Mouse (Mus musculus): Measurements from ENCODE around the gene Col25a1. TPM values are rescaled to one million over a fixed set of nuclear protein-coding genes. Genes with fewer than 3 reads are reported as not detected.

Gene Col25a1
- polyA plus RNA-seq, 1 experiment from 2014 or later: 3.6 TPM

GRCm38 (mm10) chr3:130128564-130128963, 2.7 kb upstream of the Col25a1 start:
- no peaks in the 10 kb centered on the region for H3K36me3 ChIP-seq
- H3K9me3 ChIP-seq: no peaks in the 10 kb centered on the region
- no peaks in the 10 kb centered on the region for H3K4me1 ChIP-seq
- H3K4me3 ChIP-seq (replicated peaks): no peak overlapping the region
- 63% methylated on average over 11 of the region's 11 CpGs for WGBS
- ATAC-seq (ENCODE audit: insufficient read depth, low FRiP score, low read depth): no peak
- H3K4me2 ChIP-seq: no peak overlapping the region
- H3K27me3 ChIP-seq (replicated peaks): no peaks in the 10 kb centered on the region
- H3K9ac ChIP-seq: no peak overlapping the region
- H3K27ac ChIP-seq: no peak overlapping the region

DNA sequence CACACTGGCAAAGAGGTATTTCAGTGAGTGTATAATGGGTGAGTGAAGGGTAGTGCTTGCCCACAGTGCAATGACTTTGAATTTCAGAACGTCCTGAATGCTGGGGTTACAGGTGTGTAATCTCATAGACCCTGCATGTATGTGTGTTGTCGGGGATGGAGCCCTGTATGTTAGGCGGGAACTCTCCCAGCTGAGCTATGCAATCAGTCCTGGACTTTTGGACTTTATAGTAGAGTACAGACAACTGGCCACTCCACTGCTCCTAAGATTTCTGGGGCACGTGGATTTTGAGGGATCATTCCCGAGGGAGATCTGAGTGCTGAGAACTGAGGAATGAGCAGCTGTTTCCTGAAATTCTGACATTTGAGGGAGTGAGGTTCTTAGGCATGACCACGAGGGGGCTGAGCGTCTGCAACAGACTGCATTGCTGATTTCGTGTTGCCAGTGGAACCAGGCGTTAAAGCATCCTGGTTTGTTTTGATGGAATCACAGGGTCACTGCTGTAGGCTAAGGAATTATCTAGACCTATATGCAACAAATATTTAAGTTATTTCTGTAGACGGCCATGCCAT, 1.6 kb upstream of the Col25a1 start:
- Histone ChIP-seq H3K27ac (no peak overlapping the region), H3K4me1 (no peaks in the 10 kb centered on the region), H3K4me3 (replicated peaks) (no peak overlapping the region), H3K9ac (no peak overlapping the region), H3K27me3 (replicated peaks) (no peaks in the 10 kb centered on the region), H3K4me2 (no peak overlapping the region), H3K36me3 (no peaks in the 10 kb centered on the region), H3K9me3 (no peaks in the 10 kb centered on the region)
- WGBS: 50% methylated on average over 10 of the region's 10 CpGs
- peak; percentile 56; the same call in 1 of the 2 replicates for ATAC-seq (ENCODE audit: insufficient read depth, low FRiP score, low read depth)

GRCm38 (mm10) chr3:130137204-130137603, 5.9 kb downstream of the Col25a1 start:
- no peak for ATAC-seq (ENCODE audit: insufficient read depth, low FRiP score, low read depth)

GRCm38 (mm10) chr3:130137640-130138039, 6.3 kb downstream of the Col25a1 start:
- H3K9me3 ChIP-seq: no peaks in the 10 kb centered on the region
- H3K36me3 ChIP-seq: no peaks in the 10 kb centered on the region
- H3K4me3 ChIP-seq (replicated peaks): no peak overlapping the region
- no peaks in the 10 kb centered on the region for H3K27me3 ChIP-seq (replicated peaks)
- H3K4me2 ChIP-seq: no peak overlapping the region
- WGBS: 46% methylated on average over 3 of the region's 3 CpGs
- no peak overlapping the region for H3K9ac ChIP-seq
- no peak for ATAC-seq (ENCODE audit: insufficient read depth, low FRiP score, low read depth)
- H3K27ac ChIP-seq: no peak overlapping the region
- H3K4me1 ChIP-seq: no peaks in the 10 kb centered on the region

More at GRCm38 (mm10) chr3:130137204-130137603, 5.9 kb downstream of the Col25a1 start:
- H3K27me3 ChIP-seq (replicated peaks): no peaks in the 10 kb centered on the region
- no peak overlapping the region for H3K9ac ChIP-seq
- H3K27ac ChIP-seq: no peak overlapping the region
- H3K4me1 ChIP-seq: no peaks in the 10 kb centered on the region
- no peaks in the 10 kb centered on the region for H3K36me3 ChIP-seq
- no peaks in the 10 kb centered on the region for H3K9me3 ChIP-seq
- H3K4me3 ChIP-seq (replicated peaks): no peak overlapping the region
- no peak overlapping the region for H3K4me2 ChIP-seq

- no peaks in the 10 kb centered on the region for H3K27me3 ChIP-seq (replicated peaks)
- H3K9ac ChIP-seq: no peak overlapping the region
- no peaks in the 10 kb centered on the region for H3K36me3 ChIP-seq
- no peak for ATAC-seq (ENCODE audit: insufficient read depth, low FRiP score, low read depth)
- WGBS: 72% methylated on average over 12 of the region's 12 CpGs
- H3K9me3 ChIP-seq: no peaks in the 10 kb centered on the region
- H3K4me1 ChIP-seq: no peaks in the 10 kb centered on the region
- H3K4me2 ChIP-seq: no peak overlapping the region
- H3K27ac ChIP-seq: no peak overlapping the region
- H3K4me3 ChIP-seq (replicated peaks): no peak overlapping the region
Observed at GRCm38 (mm10) chr3:130145874-130146273, 14.6 kb downstream of the Col25a1 start.

GRCm38 (mm10) chr3:130147827-130148226, 16.5 kb downstream of the Col25a1 start:
- Histone ChIP-seq H3K4me1 (no peaks in the 10 kb centered on the region), H3K4me2 (no peak overlapping the region), H3K27ac (no peak overlapping the region), H3K9ac (no peak overlapping the region), H3K4me3 (replicated peaks) (no peak overlapping the region), H3K36me3 (no peaks in the 10 kb centered on the region), H3K27me3 (replicated peaks) (no peaks in the 10 kb centered on the region), H3K9me3 (no peaks in the 10 kb centered on the region)
- WGBS: 57% methylated on average over 8 of the region's 8 CpGs
- no peak for ATAC-seq (ENCODE audit: insufficient read depth, low FRiP score, low read depth)

DNA sequence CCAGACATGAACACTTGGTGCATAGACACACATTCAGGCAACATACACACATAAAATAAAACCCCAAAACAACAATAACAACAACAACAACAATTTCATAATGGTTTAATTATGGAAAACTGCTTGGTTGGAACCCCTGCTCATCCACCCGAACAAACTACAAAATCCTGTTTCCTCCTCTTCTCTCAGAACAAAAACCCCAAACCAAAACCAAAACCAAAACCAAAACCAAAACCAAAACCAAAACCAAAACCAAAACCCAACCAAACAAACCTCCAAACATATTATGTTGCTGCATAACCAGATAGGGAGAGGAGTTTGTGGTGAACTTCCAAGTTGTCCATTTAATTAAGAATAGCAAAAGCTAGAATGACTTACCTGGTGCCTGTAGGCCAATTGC, 17.9 kb downstream of the Col25a1 start:
- ATAC-seq (ENCODE audit: insufficient read depth, low FRiP score, low read depth): no peak
- H3K4me2 ChIP-seq: no peak overlapping the region
- no peak overlapping the region for H3K4me3 ChIP-seq (replicated peaks)
- no peak overlapping the region for H3K9ac ChIP-seq
- H3K27ac ChIP-seq: no peak overlapping the region
- no peaks in the 10 kb centered on the region for H3K4me1 ChIP-seq
- WGBS: 87% methylated on average over 1 of the region's 1 CpGs
- no peaks in the 10 kb centered on the region for H3K36me3 ChIP-seq
- no peaks in the 10 kb centered on the region for H3K27me3 ChIP-seq (replicated peaks)
- H3K9me3 ChIP-seq: no peaks in the 10 kb centered on the region

DNA sequence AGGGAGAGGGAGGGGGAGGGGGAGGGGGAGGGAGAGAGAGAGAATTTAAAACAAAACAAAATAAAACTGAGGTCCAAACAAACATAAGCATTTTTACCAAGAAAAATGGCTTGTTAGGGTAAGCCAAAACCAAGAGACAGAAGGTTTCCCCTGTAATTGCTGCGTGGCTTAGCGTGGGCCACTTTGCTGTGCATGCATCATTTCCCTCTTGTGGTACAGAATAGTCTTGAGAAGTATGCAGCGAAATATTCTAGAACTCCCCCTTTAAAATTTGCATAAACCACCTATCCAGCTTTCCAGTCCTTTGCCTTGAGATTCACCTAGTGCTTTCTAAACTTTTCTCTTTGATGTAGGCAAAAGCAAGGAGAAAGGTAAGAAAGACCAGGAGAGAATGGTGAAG, 21.8 kb downstream of the Col25a1 start:
- WGBS: 80% methylated on average over 3 of the region's 3 CpGs
- Histone ChIP-seq H3K36me3 (no peaks in the 10 kb centered on the region), H3K4me3 (replicated peaks) (no peak overlapping the region), H3K9ac (no peak overlapping the region), H3K4me2 (no peak overlapping the region), H3K27ac (no peak overlapping the region), H3K27me3 (replicated peaks) (no peaks in the 10 kb centered on the region), H3K9me3 (no peaks in the 10 kb centered on the region), H3K4me1 (no peaks in the 10 kb centered on the region)
- ATAC-seq (ENCODE audit: insufficient read depth, low FRiP score, low read depth): no peak

GRCm38 (mm10) chr3:130157551-130157950, 26.2 kb downstream of the Col25a1 start:
- Histone ChIP-seq H3K36me3 (no peaks in the 10 kb centered on the region), H3K27ac (no peak overlapping the region), H3K4me1 (no peaks in the 10 kb centered on the region), H3K4me3 (replicated peaks) (no peak overlapping the region), H3K9ac (no peak overlapping the region), H3K9me3 (no peaks in the 10 kb centered on the region), H3K27me3 (replicated peaks) (no peaks in the 10 kb centered on the region), H3K4me2 (no peak overlapping the region)
- WGBS: 62% methylated on average over 3 of the region's 3 CpGs
- ATAC-seq (ENCODE audit: insufficient read depth, low FRiP score, low read depth): no peak

DNA sequence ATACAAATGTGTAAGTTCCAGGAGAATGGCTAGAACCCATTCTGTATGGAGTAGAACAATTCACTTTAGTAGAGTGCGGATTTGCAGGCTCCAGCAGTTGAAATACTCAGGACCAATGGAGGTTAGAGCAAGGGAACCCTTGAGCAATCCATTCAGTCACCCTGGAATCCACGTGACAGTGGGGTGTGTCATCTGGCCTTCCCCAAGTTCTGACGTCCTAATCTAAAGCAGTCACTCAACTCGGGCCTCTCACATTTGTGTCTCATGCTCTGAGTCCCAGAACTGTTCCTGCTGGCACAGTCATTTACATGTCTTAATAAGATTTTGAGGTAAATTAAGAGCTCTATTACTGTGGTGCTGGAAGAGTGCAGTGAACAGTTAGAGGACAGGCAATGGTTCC, 28.6 kb downstream of the Col25a1 start:
- H3K9ac ChIP-seq: no peak overlapping the region
- no peak overlapping the region for H3K4me2 ChIP-seq
- no peak overlapping the region for H3K27ac ChIP-seq
- no peak overlapping the region for H3K4me3 ChIP-seq (replicated peaks)
- ATAC-seq (ENCODE audit: insufficient read depth, low FRiP score, low read depth): no peak
- H3K4me1 ChIP-seq: no peaks in the 10 kb centered on the region
- no peaks in the 10 kb centered on the region for H3K27me3 ChIP-seq (replicated peaks)
- 69% methylated on average over 4 of the region's 4 CpGs for WGBS
- no peaks in the 10 kb centered on the region for H3K9me3 ChIP-seq
- H3K36me3 ChIP-seq: no peaks in the 10 kb centered on the region

DNA sequence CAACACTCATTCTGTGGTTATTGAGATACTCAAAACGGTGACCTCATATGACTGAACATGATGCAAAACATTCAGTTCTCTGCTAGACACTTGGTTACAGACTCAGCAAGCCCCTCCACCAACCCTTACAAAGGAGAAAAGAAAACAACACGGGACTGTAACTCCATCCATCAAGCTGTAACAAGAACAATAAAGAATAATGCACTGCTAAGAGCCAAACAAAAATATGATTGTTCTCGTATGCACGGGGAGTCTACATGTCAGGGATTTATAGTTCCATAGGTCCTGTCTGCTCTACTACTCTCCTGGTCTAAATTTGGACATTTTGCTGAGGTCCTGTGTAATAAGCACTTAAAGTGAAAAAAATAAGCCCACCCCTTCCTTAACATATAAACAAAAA, 29.6 kb downstream of the Col25a1 start:
- Histone ChIP-seq H3K4me3 (replicated peaks) (no peak overlapping the region), H3K4me2 (no peak overlapping the region), H3K27ac (no peak overlapping the region), H3K9me3 (no peaks in the 10 kb centered on the region), H3K4me1 (no peaks in the 10 kb centered on the region), H3K36me3 (no peaks in the 10 kb centered on the region), H3K27me3 (replicated peaks) (no peaks in the 10 kb centered on the region), H3K9ac (no peak overlapping the region)
- 56% methylated on average over 4 of the region's 4 CpGs for WGBS
- no peak for ATAC-seq (ENCODE audit: insufficient read depth, low FRiP score, low read depth)

DNA sequence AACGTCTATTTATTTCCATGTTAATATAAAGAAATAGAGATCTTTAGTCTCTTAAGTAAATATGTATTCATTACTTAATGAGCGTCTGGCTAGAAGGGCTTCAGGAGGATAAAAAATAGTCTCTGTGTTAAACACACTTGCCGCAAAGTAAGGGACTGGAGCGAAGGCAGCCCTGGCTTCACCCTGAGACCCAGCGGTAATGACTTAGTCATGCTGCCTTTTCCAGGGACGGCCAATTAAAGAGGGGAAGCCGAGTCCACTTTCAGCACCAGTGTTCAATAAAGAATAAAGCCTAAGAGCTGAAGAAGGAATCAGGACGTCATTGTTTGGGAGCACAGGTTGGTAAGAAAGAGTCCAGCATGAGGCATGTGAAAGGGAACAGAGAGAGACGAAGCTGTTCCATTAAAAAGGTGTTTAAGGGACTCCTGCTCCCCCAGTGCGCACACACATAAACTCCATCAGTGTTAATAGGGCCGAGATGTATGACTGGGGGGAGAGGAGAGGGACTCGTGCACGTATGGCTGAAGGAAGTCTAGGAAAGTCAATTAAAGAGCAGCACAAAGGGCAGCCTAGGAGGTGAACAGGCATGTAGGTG, 30.1 kb downstream of the Col25a1 start:
- Histone ChIP-seq H3K4me3 (replicated peaks) (no peak overlapping the region), H3K27ac (no peak overlapping the region), H3K27me3 (replicated peaks) (no peaks in the 10 kb centered on the region), H3K4me1 (no peaks in the 10 kb centered on the region), H3K36me3 (no peaks in the 10 kb centered on the region), H3K9ac (no peak overlapping the region), H3K4me2 (no peak overlapping the region), H3K9me3 (no peaks in the 10 kb centered on the region)
- WGBS: 52% methylated on average over 13 of the region's 13 CpGs
- ATAC-seq (ENCODE audit: insufficient read depth, low FRiP score, low read depth): no peak

- ATAC-seq (ENCODE audit: insufficient read depth, low FRiP score, low read depth): no peak
- no peaks in the 10 kb centered on the region for H3K9me3 ChIP-seq
- H3K4me3 ChIP-seq (replicated peaks): no peak overlapping the region
- WGBS: 75% methylated on average over 4 of the region's 4 CpGs
- H3K27me3 ChIP-seq (replicated peaks): no peaks in the 10 kb centered on the region
- H3K9ac ChIP-seq: no peak overlapping the region
- no peaks in the 10 kb centered on the region for H3K4me1 ChIP-seq
- no peak overlapping the region for H3K4me2 ChIP-seq
- no peak overlapping the region for H3K27ac ChIP-seq
- H3K36me3 ChIP-seq: no peaks in the 10 kb centered on the region
Observed at GRCm38 (mm10) chr3:130166875-130167274, 35.6 kb downstream of the Col25a1 start.
